Mouse (Mus musculus) C2C12 (cell line): ENCODE measurements at regions not wholly inside any gene's neighbourhood (a gene's known extent, or its start where the extent isn't known, plus 50 kb on each side); places are given as distances from the start of the nearest gene placed in this dataset.

Source experiments
- CEBPB ChIP-seq: IDR thresholded peaks from one replicate; pipeline ENCODE4 v1.6.1; 2011; ENCODE audit warnings: low read depth, mild to moderate bottlenecking, control low read depth, moderate library complexity
- CTCF ChIP-seq: IDR thresholded peaks from one replicate; pipeline ENCODE4 v1.5.1; 2011; ENCODE audit not compliant: control insufficient read depth, insufficient read depth, insufficient read length
- FOSL1 ChIP-seq: IDR thresholded peaks from one replicate; pipeline ENCODE4 v1.8.0; 2011; ENCODE audit warnings: mild to moderate bottlenecking, low read length; ENCODE audit not compliant: poor library complexity, insufficient read depth, severe bottlenecking
- MAX ChIP-seq: IDR thresholded peaks from one replicate; pipeline ENCODE4 v1.6.1; 2011; ENCODE audit warnings: mild to moderate bottlenecking, control low read depth
- MYOD1 ChIP-seq: IDR thresholded peaks from one replicate; pipeline ENCODE4 v1.6.1; 2011; ENCODE audit warnings: low read depth; ENCODE audit not compliant: control insufficient read depth, insufficient read length
- MYOG ChIP-seq: IDR thresholded peaks from one replicate; pipeline ENCODE4 v1.6.1; 2011; ENCODE audit not compliant: control insufficient read depth, insufficient read length; ENCODE audit errors: extremely low read depth
- USF1 ChIP-seq: IDR thresholded peaks from one replicate; pipeline ENCODE4 v1.6.1; 2011; ENCODE audit warnings: low read depth, mild to moderate bottlenecking, control low read depth, moderate library complexity

DNA sequence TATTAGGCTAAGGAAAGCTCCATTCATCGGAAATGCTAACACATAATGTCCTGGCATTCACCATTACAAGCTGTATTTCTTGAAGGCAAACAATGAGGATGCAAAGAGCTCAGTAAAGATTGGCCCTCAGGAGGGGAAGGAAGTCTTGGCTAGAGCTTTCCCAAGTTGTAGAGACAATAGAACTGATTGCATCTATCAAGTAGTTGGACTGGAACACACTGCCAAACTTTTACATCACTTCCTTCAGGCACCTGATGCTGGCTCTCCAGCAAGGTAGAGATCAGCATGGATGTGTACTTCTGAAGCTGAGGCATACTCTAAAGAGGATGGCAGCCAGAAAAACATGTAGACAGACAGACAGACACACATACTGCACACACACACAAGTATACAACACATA is 234.9 kb upstream of the Tbl1xr1 start:
- TF ChIP-seq FOSL1 (no peak), CTCF (no peak), MYOG (no peak), CEBPB (no peak), MAX (no peak), USF1 (no peak), MYOD1 (no peak)
